Mouse (Mus musculus): ENCODE measurements at regions not wholly inside any gene's neighbourhood (a gene's known extent, or its start where the extent isn't known, plus 50 kb on each side); places are given as distances from the start of the nearest gene placed in this dataset.

GRCm38 (mm10) chr2:74187963-74188790 is 277.1 kb upstream of the Atp5g3 start:
- DNase-seq, result no peak

DNA sequence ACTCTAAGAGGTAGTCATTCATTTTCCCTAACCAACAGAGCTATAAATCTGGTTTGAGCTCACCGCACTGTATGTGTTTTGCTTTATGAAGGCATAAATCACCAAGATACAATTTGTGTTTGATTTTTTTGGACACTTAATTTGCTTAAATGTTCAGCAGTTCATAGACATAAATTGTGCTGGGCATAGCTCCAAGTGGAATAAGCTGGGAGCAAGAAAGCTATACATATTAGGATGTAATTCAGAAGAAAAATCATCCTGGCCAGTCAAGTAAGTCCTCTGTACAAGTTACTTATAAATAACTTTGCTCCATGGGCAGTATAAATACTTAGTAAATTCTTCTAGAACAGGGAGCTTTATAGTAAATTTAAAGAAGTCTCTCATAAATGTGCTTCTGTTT is 267.0 kb upstream of the Atp5g3 start:
- DNase-seq, result no peak

DNA sequence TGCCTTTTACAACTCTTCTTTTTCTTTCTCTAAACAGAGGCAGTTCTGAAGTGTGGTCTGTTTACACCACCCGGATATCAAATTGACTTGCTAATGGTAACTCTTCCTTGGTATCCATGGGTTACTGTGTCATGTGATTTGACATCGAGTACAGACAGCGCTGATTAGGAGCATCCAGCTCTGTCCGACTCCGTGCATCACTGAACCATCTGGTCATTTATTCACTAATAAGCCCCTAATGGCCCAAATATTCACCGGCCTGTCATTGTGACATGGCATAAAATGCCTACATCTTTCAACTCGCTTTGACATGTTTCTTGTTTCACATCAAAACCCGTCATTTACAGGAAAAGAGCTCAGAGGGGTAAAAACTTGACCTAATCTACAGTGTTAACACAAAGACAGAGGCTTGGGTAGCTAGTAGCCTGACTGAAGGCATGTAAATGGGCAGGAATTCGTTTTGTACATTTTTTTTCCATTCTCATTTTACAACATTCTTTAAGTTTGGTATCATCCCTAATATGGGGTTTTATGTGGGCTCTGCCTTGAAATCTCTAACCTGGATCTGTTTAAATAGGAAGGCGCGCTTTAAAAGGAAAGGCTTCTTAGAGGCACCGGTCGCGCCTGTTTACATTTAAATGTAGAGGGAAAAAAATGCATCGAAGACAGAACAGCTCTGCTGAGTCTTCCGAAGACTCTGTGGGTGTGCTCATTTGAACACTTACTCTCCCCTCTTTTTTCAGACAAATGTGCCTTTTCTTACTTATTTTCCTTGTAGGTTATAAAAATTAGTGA is 257.8 kb upstream of the Atp5g3 start:
- DNase-seq, result no peak

- no peak for DNase-seq
Measured at GRCm38 (mm10) chr2:74168307-74168706, 257.2 kb upstream of the Atp5g3 start.

DNA sequence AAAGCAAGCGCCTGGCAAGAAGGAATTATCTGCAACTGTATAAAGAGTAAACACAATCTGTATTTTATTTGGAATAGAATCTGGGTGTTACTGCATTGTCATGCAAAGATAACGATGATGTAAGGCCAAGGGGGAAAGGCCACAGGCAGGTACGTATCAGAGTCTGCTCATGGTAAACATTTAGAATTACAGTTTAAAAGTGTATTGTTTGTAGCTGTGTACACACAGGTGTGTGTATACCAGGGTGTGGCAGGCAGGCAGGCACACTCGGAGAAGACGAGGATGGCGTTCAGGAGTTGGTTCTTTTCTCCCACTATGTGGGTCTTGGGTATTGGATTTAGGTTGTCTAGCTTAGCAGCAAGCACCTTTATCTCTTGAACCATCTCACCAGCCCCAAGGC is 242.9 kb upstream of the Atp5g3 start:
- DNase-seq, result no peak

DNA sequence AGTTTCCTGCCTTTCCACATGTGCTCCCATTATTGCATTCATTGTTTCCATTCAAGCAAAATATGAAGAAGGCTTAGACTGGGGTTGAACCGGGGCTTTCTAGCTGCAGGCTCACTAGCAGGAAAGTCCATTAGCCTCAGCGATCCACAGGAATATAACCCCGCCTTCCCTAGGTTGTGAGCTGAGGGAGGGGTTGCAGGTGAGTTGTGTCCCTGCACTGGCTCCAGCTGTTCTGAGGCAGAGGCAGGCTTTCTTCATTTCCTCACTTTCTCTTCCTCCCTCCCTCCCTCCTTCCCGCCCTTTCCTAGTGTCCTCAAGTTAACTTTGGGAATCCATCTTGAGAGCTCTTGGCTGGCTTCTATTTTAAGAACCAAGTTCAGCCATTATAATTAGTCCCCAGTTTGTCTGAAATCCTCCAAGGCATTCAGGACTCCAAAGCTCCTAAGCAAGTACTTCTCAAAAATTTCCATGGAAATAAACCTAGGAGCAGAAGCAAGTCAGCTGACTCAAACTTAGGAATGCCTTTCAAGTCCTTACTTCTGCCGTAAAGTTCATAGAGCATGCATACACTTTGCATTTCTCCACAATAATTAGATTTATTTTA is 242.2 kb upstream of the Atp5g3 start:
- no peak for DNase-seq

DNA sequence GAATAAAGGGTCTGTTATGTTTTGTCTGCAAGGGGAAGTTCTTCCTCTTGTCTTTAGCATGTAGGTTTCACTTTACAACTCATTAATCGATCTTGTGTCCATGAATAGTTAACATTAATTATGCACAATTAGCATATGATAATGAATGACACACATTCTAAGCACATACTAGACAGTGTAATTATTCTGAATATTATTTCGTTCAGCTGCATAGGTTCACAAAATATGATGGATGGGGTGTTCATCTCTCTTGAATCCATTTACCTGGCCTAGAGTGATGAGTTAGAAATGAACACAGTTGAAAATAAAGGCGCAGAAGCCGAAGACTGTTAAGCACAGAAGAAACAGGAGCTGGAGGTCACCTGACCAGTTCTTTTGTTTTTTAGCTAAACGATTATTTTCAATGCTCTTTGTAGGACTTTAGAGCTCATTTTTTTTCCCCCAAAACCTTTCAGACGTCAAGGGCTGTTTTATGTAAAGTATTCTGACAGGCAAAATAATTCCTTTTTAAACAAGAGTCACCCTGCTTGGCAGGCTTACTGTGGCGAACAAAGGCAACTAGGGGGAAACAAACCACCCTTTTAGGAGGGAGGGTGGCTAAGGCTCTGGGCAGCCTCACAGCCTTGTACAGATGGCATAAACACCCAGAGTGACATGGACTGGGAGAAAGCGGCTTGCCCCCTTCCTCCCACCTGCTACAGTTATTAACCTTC is 241.6 kb upstream of the Atp5g3 start:
- DNase-seq, result no peak

GRCm38 (mm10) chr2:74147193-74147592 is 236.1 kb upstream of the Atp5g3 start:
- no peak for DNase-seq

GRCm38 (mm10) chr2:74136624-74137003 is 225.5 kb upstream of the Atp5g3 start:
- no peak for DNase-seq

DNA sequence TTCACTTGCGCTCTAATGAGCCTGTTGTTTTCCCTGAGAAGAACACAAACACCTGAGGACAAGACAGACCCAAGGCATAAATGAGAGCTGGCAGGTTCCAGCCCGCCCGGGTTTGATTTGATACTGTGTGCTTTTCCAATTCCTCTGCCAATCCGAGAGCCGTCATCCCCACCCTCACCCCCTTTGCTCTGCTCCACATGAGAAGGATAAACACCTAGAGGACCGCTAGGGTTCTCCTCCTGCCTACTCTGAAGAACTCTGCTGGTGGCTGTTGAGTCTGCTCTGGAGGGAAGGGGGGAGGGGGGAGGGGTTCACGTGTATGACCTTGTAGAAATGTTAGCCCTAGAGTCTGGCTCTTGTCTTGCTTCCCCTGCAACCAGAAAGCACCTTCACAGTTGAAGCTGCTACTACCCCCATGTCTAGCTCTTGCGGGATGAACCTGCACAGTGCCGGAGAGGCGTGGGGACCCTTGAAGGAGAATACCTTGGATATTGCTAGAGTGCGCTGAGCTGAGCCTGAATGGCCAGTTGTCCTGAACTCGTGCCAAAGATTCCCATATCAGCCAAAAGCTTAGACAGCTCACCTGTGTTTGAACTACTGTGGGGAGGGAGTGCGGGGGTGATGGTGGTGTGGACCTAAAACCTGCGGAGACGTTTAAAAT is 225.0 kb upstream of the Atp5g3 start:
- no peak for DNase-seq

- no peak for DNase-seq
Measured at GRCm38 (mm10) chr2:74130141-74130588, 219.0 kb upstream of the Atp5g3 start.

GRCm38 (mm10) chr2:74128782-74129538 is 217.8 kb upstream of the Atp5g3 start:
- DNase-seq, result no peak

DNA sequence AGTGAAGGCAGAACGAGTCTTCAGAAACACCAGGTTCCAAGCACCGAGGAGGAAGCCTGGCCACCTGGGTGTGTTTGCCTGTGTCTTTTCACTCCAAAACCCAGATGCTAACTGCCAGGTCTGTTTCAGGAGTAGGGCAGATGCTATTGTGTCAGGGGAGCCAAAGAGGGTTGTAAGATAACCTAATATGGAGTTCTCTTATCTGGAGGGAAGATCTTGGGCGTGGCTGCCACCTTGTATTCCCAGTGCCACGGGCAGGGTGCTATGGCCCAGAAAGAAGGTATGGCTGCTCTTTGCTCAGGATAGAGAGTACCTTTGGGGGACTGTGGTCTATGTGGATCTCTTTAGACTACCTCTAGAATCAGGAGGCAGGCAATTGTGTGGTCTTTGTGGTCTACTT is 216.0 kb upstream of the Atp5g3 start:
- no peak for DNase-seq

DNA sequence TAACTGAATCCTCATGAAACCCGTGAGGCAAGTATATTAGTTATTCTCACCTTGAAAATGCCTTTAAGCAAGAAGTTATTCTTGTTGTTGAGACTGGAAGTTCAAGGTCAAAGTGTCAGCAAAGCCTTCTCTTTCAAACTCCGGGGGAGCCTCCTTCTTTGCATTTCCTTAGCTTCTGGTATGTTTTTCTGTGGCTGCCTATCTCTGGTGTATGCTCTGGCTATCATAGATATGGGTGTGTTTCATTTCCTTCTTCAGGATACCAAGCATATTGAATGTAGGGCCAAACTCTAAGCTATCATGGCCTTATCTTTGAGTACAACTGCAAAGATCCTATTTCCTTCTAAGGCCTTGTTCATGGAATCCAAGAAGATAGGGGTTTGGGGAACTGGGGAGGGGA is 213.1 kb upstream of the Atp5g3 start:
- no peak for DNase-seq

DNA sequence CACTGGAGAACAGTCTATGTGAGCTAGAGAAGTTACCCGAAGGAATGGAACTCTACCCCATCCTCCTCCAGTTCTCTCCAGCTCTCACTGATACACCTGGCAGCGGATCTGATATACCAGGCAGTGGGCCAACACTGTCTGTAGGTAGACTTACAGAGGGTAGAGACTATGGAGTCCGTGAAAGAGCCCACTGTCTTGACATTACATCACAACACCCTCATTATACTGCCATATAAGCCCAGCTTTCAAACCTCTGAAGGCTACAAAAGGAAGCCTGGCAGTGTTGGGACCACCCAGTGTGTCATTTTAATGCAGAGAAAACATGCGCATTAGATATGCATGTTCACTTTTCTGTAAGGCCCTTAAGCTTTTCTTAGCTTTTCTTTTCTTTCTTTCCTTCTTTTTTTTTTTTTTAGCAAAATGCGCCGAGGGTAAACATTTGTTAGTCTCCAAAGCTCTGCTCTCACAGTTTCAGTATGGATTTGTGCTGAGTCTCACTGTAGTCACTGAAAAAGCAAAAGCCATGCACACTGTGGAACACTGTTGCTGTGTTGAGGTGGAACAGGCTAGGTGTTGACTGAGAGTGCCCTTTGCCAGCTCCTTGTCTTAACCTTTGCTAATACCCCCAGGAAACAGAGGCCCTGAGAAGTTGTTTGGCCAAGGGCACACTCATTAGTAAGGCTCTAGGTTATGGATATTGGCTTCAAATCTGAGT is 212.4 kb upstream of the Atp5g3 start:
- no peak for DNase-seq

- no peak for DNase-seq
Measured at GRCm38 (mm10) chr2:74122937-74123336, 211.8 kb upstream of the Atp5g3 start.

- no peak for DNase-seq
Measured at GRCm38 (mm10) chr2:74120051-74120450, 208.9 kb upstream of the Atp5g3 start.

DNA sequence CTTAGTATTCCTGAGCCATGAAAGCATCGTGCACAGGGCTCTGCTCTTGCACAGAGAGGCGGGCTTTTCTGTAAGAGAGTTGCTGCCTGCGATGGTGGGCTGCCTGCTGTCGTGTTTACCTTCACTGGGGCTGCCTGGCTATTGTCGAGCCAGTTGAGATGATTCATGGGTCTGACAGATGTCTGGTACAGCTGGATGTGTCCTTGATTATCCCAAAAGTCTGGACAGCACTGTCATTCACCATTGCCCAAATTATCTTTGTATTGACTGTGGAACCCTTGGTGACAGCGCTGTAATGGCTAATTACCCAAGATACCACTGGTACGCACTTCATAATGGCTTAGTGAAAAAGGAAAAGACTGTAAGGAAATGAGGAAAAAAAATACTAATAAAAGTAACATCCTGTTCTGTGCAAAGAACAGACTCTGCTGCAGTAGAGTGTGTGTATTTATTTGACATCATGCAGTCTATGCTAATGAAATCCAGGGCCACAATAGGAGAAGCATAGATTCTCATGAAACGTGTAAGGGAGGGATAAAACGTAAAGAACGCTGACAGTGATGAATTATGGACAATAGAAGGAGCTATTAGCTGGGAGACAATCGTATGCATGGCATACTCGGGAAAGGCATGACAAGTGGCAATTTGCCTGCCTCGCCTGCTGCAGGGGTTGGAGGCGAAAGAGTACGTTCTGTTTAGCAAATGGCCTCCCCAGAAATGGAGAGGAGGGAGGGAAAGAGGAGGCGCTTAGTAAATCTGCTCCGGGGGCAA is 208.2 kb upstream of the Atp5g3 start:
- DNase-seq, result no peak

- DNase-seq, result no peak
Measured at GRCm38 (mm10) chr2:74106472-74106871, 195.3 kb upstream of the Atp5g3 start.

Measured in adrenal gland, adult 8-10 months (tissue).